Mouse (Mus musculus): ENCODE data around the gene Cutc. TPM values are rescaled to one million over a fixed set of nuclear protein-coding genes. Genes with fewer than 3 reads are reported as not detected.

Gene Cutc
- 10 to 100 TPM; 15.2 to 22.9 (median 17.6) TPM for total RNA-seq (2022)

- peak; percentile 95 to 97 for DNase-seq (ENCODE audit: low spot score in 2 of 2)
These were observed at the start of gene Cutc, which contains the start of gene Cox15 for GRCm38 (mm10) chr19:43752489-43753225. Cutc (plus strand) TSS chr19:43752996. Cox15 (minus strand) TSS chr19:43753000.

GRCm38 (mm10) chr19:43704211-43704610, 48.6 kb upstream of the Cutc start:
- no peak for DNase-seq (ENCODE audit: low spot score in 2 of 2)

- no peak for DNase-seq (ENCODE audit: low spot score in 2 of 2)
These were observed 47.9 kb upstream of the Cutc start for GRCm38 (mm10) chr19:43704787-43705497.

DNA sequence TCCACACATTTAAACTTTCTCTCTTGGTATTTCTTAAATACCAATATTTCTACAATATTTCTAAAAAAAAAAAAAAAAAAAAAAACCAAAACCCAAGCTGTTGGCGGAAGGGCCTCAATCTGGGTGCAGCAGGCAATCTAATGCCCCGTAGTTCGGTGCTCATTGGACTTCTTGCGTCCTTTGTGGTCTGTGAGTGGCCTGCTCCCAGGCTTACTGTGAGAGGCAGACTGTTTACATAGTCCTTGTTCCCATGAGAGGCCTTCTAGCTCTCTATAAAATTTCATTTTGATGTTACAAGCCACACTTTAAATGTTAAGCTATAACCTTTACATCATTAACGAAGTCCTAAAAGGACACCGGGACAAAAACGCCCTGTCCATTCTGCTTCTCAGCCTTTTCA, 44.6 kb upstream of the Cutc start:
- DNase-seq (ENCODE audit: low spot score in 2 of 2), result no peak

DNA sequence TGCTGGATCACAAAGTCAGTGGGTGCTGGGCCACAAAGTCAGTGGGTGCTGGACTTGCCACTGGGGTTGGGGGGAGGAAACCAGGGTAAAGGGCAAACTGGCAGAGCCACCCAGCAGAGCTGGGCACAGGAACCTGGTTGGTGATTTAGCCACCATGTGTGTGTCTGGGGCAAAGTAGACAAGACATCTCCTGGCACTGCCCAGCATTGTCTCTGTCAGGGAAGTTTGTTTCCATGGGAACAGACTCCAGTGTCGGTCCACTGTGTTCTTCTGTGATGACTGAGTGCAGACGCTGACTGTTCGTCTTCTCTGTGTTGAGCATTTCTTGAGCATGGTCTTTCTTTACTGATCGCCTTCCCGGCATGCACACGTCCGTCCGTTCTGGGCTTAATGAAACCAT, 43.5 kb upstream of the Cutc start:
- no peak for DNase-seq (ENCODE audit: low spot score in 2 of 2)

DNA sequence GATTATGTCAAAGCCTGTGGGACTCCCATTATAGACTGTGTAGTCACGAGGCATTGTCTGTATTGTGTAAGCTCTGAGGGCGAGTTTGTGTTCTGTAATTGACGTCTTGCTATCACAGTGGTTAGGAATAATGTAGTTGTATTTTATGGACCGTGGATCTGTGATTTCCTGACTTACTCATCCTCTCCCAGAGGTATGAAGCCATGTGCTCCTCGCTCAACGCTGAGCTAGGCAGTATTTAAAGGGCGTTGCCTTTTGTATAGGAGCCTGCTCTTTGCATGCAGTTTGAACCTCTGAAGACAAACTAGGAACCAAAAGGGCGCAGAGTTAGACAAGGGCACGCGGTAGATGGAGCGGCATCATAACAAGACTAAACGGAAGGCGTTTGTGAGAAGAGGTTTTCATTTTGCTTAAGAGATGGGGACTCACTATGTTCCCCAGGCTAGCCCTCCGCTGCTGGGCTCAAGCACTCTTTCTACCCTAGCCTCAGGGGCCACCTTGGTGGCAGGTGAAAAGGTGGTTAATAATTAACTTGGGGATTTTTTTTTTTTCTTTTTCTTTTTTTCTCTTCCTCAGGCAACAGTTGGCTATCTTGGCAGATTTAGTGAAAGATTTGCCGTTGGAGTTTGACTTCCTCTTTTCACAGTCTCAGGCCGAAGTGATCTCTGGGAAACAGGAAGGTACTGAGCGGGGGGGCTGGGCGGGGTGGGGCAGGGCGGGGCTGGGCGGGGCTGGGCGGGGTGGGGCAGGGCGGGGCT, 41.5 kb upstream of the Cutc start:
- no peak for DNase-seq (ENCODE audit: low spot score in 2 of 2)

DNA sequence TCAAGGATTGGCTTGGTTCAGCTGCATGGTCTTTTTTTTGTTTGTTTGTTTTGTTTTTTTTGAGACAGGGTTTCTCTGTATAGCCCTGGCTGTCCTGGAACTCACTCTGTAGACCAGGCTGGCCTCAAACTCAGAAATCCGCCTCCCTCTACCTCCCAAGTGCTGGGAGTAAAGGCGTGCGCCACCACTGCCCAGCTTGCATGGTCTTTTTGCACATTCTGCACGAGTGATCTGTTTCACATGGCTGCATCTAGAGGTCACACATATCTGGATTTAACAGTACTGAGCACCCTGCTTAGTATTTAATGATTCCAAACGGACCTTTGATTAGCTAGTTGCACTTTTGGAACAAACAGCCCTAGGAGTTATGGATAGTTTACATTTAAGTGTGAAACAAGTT, 40.8 kb upstream of the Cutc start:
- no peak for DNase-seq (ENCODE audit: low spot score in 2 of 2)

DNA sequence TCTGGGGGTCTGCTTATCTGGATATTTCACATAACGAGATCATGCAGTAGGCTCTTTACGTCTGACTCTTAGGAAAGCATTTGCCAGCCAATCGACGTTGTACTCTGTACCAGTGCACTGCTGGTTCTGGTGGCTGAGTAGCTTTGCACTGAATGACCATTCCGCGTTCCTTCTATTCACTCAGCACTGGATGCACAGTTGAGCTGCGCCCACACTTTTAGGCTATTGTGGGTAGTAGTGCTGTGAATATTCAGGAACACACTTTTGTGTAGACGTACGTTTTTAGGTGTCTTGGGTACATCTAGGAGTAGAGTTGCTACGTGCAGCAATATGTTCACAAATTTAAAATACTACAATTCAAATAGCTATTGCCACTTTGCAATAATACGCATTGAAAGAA, 32.7 kb upstream of the Cutc start:
- DNase-seq (ENCODE audit: low spot score in 2 of 2), result no peak

DNA sequence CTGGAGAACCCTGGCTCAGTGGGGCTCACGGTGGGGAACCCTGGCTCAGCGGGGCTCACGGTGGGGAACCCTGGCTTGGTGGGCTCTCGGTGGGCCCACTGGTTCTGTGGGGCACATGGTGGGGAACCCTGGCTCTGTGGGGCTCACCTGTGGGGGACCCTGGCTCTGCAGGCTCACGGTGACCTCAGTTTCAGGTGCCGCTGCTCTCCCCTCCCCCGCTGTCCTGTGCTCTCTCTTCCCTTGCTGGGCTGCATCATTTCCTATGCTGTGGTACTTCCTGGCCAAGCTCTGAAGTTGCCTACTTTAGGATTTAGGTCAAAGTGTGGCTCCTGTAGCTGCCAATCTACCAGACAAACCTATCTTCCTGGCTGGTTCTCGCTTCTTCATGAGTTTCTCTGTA, 29.9 kb upstream of the Cutc start:
- no peak for DNase-seq (ENCODE audit: low spot score in 2 of 2)

DNA sequence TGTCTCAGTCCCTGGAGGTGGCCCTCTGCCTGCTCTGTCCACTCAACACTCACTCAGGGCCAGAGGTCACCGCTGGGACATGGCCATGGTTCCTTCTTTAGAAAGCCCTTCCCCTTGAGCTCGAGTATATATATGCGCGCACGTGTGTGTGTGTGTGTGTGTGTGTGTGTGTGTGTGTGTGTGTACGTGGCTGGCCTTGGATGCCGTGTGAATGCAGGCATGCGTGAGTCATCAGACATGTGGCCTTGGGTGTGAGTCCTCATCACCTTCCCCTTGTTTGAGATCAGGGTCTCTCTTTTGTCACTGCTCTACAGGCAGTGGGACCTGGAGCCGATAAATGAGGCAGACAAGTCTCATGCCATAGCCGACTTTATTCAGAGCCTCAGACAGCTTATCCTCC, 29.3 kb upstream of the Cutc start:
- DNase-seq (ENCODE audit: low spot score in 2 of 2), result no peak

GRCm38 (mm10) chr19:43724194-43724593, 28.6 kb upstream of the Cutc start:
- no peak for DNase-seq (ENCODE audit: low spot score in 2 of 2)

- no peak for DNase-seq (ENCODE audit: low spot score in 2 of 2)
These were observed 28.0 kb upstream of the Cutc start for GRCm38 (mm10) chr19:43724821-43725220.

DNA sequence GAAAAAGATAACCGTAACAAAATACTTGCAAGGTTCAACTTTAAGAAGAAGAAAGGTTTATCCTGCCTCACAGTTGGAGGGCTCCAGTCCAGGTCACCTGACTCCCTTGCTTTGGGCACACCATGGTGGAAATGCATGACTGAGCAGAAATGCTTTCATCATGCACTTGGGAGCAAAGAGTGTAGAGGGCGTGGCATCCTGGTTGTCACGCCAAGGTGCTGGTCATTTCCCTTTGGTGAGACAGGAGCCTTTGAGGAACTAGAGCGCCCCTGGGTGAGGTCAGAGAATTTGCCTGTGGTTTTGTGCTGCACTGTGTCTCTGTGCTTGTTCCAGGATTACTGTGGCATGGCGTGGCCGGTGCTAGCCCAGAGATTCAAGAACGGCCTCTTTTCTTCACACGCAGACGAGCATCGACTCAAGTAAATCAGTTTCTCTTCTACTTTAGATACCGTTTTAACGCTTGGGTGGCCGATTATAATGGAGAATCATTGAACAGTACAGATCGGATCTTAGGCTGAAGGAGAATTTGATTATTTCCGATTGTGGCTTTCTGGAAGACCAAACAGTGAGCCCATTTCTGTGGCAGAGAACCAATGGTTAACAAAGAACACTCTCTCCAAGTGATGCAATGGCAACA, 26.2 kb upstream of the Cutc start:
- no peak for DNase-seq (ENCODE audit: low spot score in 2 of 2)

DNA sequence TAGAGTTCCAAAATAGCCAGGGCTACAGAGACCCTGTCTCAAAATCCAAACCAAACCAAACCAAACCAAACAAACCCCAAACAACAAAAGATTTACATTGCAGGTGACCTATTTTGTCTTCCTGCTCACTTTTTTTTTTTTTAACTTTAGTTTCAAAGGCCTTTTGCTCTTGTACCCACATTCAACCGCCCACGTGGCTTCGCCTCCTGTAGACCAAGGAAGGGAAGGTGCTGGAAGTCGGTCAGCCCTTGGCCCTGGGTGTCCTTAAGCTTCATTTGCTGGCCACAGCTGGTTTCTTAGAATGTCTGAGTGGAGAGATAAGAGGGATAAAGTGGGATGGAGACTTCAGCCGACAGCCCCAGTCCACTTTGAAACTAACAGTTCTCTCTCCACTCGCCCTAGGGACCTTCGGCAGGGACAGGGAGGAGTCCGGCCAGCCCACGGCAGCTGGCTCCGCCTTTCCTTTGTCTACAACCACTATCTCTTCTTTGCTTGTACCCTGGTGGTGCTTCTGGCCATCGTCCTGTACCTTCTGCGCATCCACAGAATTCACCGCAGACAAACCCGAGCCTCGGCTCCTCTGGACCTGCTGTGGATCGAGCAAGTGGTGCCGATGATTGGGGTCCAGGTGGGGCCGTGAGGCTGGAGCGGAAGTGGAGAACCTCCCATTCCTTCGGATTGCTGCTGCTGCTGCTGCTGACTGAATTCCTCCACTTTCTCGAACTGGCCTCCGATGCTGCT, 23.3 kb upstream of the Cutc start:
- DNase-seq (ENCODE audit: low spot score in 2 of 2), result no peak

DNA sequence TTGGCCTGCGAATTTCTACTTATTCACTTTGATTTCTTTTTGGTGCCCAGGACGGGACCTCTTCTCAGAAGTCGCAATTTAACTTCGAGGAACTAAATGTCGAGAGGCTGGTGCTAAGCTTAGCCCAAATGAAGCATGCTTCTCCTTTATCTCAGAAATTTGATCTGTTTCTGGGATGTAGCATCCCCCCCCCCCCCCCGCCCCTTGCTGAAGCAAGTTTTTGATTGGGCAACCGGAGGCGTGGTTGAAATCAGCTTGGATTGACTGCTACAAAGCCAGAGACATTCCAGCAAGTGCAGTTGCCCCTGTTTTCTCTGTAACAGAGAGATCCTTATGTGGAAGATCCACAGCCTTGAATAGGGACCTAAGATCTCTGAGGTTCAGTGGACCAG, 22.8 kb upstream of the Cutc start:
- no peak for DNase-seq (ENCODE audit: low spot score in 2 of 2)

DNA sequence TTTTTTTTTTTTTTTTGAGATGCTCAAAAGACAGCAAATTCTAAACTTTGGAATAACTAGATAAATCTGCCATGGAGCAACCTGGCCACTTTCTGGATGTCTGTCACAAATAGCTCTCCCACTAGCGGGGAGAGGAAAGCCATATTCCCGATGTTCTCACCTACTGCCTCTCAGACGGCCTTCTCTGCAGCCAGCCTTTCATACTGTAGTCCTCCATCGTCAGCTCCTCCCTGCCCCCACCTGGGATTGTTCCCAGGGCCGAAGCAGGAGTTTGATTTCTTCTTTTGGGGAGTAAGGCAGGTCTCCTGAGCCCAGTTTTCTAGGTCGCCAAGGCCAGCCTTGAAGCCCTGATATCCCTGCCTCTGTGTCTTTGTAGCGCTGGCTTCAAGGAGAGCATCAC, 21.6 kb upstream of the Cutc start:
- DNase-seq (ENCODE audit: low spot score in 2 of 2), result no peak

GRCm38 (mm10) chr19:43738409-43738808, 14.4 kb upstream of the Cutc start:
- no peak for DNase-seq (ENCODE audit: low spot score in 2 of 2)

GRCm38 (mm10) chr19:43743401-43743800, 9.4 kb upstream of the Cutc start:
- DNase-seq (ENCODE audit: low spot score in 2 of 2), result no peak

GRCm38 (mm10) chr19:43745740-43746139, 7.1 kb upstream of the Cutc start:
- no peak for DNase-seq (ENCODE audit: low spot score in 2 of 2)

- DNase-seq (ENCODE audit: low spot score in 2 of 2), result no peak
These were observed 4.9 kb upstream of the Cutc start for GRCm38 (mm10) chr19:43747877-43748276.

- no peak for DNase-seq (ENCODE audit: low spot score in 2 of 2)
These were observed 2.8 kb upstream of the Cutc start for GRCm38 (mm10) chr19:43750008-43750407.
